Mouse (Mus musculus) stomach, adult 2 months (tissue): Measurements from ENCODE around the gene Scmh1. TPM values are rescaled to one million over a fixed set of nuclear protein-coding genes. Genes with fewer than 3 reads are reported as not detected.

Experiments
- polyA plus RNA-seq: library from polyadenylated mRNA; depleted of rRNA; stranded (reverse); fragments of >200 nt; gene quantifications from 2 replicates; pipeline ENCODE4 v1.2.3, GENCODE M21; 2012; rRNA removed

The Scmh1 gene
- 17.4 and 21.7 TPM in 2 replicates for polyA plus RNA-seq

DNA sequence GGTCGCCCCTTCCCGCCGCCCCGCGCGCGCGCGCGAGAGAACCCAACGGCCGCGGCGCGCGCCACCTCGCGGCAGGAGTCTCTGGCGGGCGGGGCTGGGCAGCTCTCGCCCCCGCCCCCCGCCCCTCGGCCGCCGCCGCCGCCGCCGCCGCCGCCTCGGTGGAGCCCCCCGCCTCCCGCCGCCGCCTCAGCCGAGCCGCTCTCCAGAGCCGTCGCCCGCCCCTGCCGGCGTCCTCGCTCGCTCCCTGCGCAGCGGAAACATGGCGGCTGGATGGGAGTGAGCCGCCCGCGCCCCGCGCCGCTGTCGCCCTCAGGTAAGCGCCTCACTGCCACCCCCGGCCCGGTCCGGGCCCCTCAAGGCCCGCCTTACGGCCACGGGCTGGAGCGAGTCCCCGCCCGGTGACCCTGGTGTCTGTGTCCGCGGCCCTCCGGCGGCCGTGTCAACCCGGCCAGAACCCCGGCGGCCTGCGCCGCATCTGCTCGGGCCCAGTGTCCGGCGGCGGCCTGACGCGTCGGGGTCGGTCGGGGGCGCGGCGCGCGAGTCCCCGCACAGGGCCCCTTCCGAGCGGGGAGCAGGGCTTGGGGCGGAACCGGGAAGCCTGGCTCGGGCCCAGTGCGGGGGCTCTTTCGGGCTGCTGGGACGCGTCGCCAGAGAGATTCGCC is at the start of gene Scmh1:
TSS of gene Scmh1 (plus strand) at position 138 of the 662 bp plus-strand sequence.

DNA sequence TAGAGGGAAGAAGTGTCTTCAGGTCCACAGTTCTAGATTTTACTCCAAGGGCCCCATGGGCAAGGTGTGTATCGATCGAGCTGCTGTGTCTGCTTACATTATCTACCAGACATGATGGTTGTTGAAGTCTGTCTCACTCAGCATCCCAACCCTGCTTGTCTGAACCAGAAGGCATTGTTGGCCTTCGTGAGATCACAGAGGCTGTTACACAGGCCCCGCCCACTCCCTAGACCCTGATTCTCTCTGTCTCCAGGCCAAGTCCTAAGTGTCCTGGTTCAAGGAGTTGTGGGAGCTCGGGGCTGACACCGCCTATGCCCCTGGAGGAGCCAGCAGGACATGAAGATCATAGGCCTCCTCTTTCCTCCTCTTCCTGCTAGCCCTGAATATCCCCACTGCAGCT is 126.9 kb downstream of the Scmh1 start, which contains the start of gene Slfnl1:
TSS of gene Slfnl1 (plus strand) at position 246 of the 400 bp plus-strand sequence.

DNA sequence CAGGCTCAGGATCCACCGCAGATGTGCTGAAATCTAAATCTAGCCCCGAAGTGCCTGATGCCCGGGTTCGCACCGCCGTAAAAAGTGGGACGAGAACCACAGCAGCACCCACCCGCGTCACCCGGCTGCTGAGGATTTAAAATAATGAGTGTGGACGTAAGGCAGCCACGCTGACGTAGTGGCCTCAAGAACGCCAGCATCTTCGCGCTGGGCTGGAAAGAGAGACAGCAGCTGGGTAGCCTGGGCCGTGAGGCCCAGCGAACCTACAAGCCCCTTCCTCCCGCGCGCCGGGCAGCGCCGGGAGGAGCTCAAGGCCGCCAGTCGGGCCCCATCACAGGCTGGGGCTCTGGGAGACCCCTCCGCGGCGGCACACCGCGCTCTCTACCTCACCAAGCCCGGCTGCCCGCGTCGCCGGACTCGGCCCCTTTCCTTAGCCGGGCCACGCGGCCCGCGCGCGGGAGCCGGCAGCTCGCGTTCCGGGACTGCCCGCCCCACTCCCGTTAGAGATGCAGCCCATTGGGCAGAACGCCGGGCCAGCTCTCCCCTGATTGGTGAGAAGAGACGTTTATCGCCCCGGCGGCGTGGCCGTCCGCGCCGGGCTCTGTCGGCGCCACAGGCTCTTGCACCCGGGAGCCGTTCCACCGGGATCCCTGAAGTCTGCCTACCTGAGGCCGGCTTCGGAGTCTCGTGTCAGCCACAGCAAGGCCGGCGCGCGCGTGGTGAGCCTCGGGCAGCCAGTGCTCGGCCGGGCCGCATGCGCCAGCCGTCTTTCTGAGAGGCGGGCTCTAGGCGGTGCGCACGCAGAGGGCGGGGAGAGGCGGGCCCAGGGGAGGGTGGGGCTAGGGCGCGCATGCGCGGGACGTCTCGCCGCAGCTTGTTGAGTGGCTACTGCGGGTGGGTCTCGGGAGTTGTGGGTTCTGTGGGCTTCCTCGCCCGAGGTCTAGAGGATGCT is 164.7 kb downstream of the Scmh1 start, which contains the start of gene Ctps:
TSS of gene Ctps (minus strand) at position 791 of the 952 bp plus-strand sequence.

Other genes with a start within 250 kb of the Scmh1 start
- gene Edn2, start 244.1 kb upstream of the Scmh1 start, polyA plus RNA-seq = 0.94 and 1.8 TPM in 2 replicates
- 4.2 and 5.5 TPM in 2 replicates for gene Foxo6, start 117.9 kb upstream of the Scmh1 start, polyA plus RNA-seq
- gene Slfnl1, start 127.0 kb downstream of the Scmh1 start, polyA plus RNA-seq = not detected in 2 replicates
- gene Ctps, start 165.0 kb downstream of the Scmh1 start, polyA plus RNA-seq = 1.5 and 2.1 TPM in 2 replicates
- gene Gm8439, start 183.5 kb downstream of the Scmh1 start, polyA plus RNA-seq = not detected in 2 replicates